Mouse (Mus musculus) forebrain, embryonic 10.5 days (tissue): Measurements from ENCODE around the gene Cep350. TPM values are rescaled to one million over a fixed set of nuclear protein-coding genes. Genes with fewer than 3 reads are reported as not detected.

Experiments
- DNase-seq: peaks from one replicate; pipeline ENCODE4 v3.0.0-alpha.2; 2017; ENCODE audit warnings: low spot score; ENCODE audit errors: extremely low spot score
- H3K27ac ChIP-seq: fragments of 300-500 bp; sonication (generic); 2 replicates; pipeline ENCODE4 v1.5.1; 2016; ENCODE audit warnings: mild to moderate bottlenecking
- H3K27me3 ChIP-seq: fragments of 300-500 bp; sonication (generic); 2 replicates; pipeline ENCODE4 v1.6.1; 2016; ENCODE audit warnings: mild to moderate bottlenecking; ENCODE audit not compliant: poor library complexity, severe bottlenecking
- H3K36me3 ChIP-seq: fragments of 300-500 bp; sonication (generic); replicated peaks from 2 replicates; pipeline ENCODE4 v1.6.1; 2016; ENCODE audit warnings: mild to moderate bottlenecking, moderate library complexity
- H3K4me1 ChIP-seq: fragments of 300-500 bp; sonication (generic); 2 replicates; pipeline ENCODE4 v1.6.1; 2016
- H3K4me3 ChIP-seq: fragments of 300-500 bp; sonication (generic); 2 replicates; pipeline ENCODE4 v1.5.1; 2016; ENCODE audit warnings: mild to moderate bottlenecking, moderate library complexity
- H3K9me3 ChIP-seq: fragments of 300-500 bp; sonication (generic); 2 replicates; pipeline ENCODE4 v1.6.1; 2016; ENCODE audit warnings: mild to moderate bottlenecking, moderate library complexity
- WGBS: fragments of 180-500 bp; shearing (Covaris S2); methylation state at CpG from one replicate; pipeline ENCODE4 v1.1.7; 2016; 5-methylcytosine and 5-hydroxymethylcytosine counted together
- polyA plus RNA-seq: library from polyadenylated mRNA; unstranded; fragments of >200 nt; fragmentation: Nextera tagmentation; extraction: Ambion mirVana; gene quantifications from 2 replicates; pipeline ENCODE4 v1.2.1, GENCODE M21; 2016

Gene Cep350
- polyA plus RNA-seq, 1 experiment from 2014 or later: 6.1 TPM

- WGBS: 75% methylated on average over 4 of the region's 4 CpGs
- H3K4me1 ChIP-seq: no peaks in the 10 kb centered on the region
- H3K27me3 ChIP-seq: no peaks in the 10 kb centered on the region
- H3K4me3 ChIP-seq: no peak overlapping the region
- DNase-seq: no peak
- no peak overlapping the region for H3K27ac ChIP-seq
- H3K36me3 ChIP-seq: peaks cover 96% of the 10 kb centered on the region
- no peaks in the 10 kb centered on the region for H3K9me3 ChIP-seq
These were observed 110.1 kb downstream of the Cep350 start for GRCm38 (mm10) chr1:155862967-155863366.

GRCm38 (mm10) chr1:155854926-155855702 lies 117.9 kb downstream of the Cep350 start:
- Histone ChIP-seq H3K36me3 (peaks cover 70% of the 10 kb centered on the region), H3K9me3 (no peaks in the 10 kb centered on the region), H3K27ac (no peak overlapping the region), H3K27me3 (no peaks in the 10 kb centered on the region), H3K4me1 (no peaks in the 10 kb centered on the region), H3K4me3 (no peak overlapping the region)
- WGBS: 91% methylated on average over 7 of the region's 7 CpGs
- DNase-seq: no peak

GRCm38 (mm10) chr1:155853009-155853408 lies 120.0 kb downstream of the Cep350 start:
- H3K4me3 ChIP-seq: no peak overlapping the region
- H3K27me3 ChIP-seq: no peaks in the 10 kb centered on the region
- no peak overlapping the region for H3K27ac ChIP-seq
- no peaks in the 10 kb centered on the region for H3K4me1 ChIP-seq
- H3K36me3 ChIP-seq: peaks cover 63% of the 10 kb centered on the region
- 96% methylated on average over 5 of the region's 5 CpGs for WGBS
- H3K9me3 ChIP-seq: no peaks in the 10 kb centered on the region
- no peak for DNase-seq

GRCm38 (mm10) chr1:155844235-155844634 lies 128.8 kb downstream of the Cep350 start:
- DNase-seq: no peak
- Histone ChIP-seq H3K27ac (no peak overlapping the region), H3K9me3 (no peaks in the 10 kb centered on the region), H3K4me3 (no peak overlapping the region), H3K27me3 (no peaks in the 10 kb centered on the region), H3K36me3 (peaks cover 45% of the 10 kb centered on the region), H3K4me1 (no peaks in the 10 kb centered on the region)
- 92% methylated on average over 5 of the region's 5 CpGs for WGBS

GRCm38 (mm10) chr1:155843538-155843937 lies 129.5 kb downstream of the Cep350 start:
- Histone ChIP-seq H3K4me1 (no peaks in the 10 kb centered on the region), H3K27me3 (no peaks in the 10 kb centered on the region), H3K27ac (no peak overlapping the region), H3K36me3 (peaks cover 40% of the 10 kb centered on the region), H3K9me3 (no peaks in the 10 kb centered on the region), H3K4me3 (no peak overlapping the region)
- 94% methylated on average over 4 of the region's 4 CpGs for WGBS
- no peak for DNase-seq

GRCm38 (mm10) chr1:155835667-155836066 lies 137.4 kb downstream of the Cep350 start:
- Histone ChIP-seq H3K27me3 (no peaks in the 10 kb centered on the region), H3K4me3 (no peak overlapping the region), H3K36me3 (no peaks in the 10 kb centered on the region), H3K4me1 (no peaks in the 10 kb centered on the region), H3K9me3 (no peaks in the 10 kb centered on the region), H3K27ac (no peak overlapping the region)
- DNase-seq: no peak
- WGBS: 86% methylated on average over 2 of the region's 2 CpGs

GRCm38 (mm10) chr1:155833610-155834009 lies 139.4 kb downstream of the Cep350 start:
- H3K4me1 ChIP-seq: no peaks in the 10 kb centered on the region
- no peaks in the 10 kb centered on the region for H3K27me3 ChIP-seq
- 90% methylated on average over 9 of the region's 9 CpGs for WGBS
- no peaks in the 10 kb centered on the region for H3K9me3 ChIP-seq
- no peaks in the 10 kb centered on the region for H3K36me3 ChIP-seq
- H3K4me3 ChIP-seq: no peak overlapping the region
- no peak for DNase-seq
- H3K27ac ChIP-seq: no peak overlapping the region

GRCm38 (mm10) chr1:155831958-155832357 lies 141.1 kb downstream of the Cep350 start:
- Histone ChIP-seq H3K4me3 (no peak overlapping the region), H3K36me3 (no peaks in the 10 kb centered on the region), H3K27me3 (no peaks in the 10 kb centered on the region), H3K27ac (no peak overlapping the region), H3K4me1 (no peaks in the 10 kb centered on the region), H3K9me3 (no peaks in the 10 kb centered on the region)
- DNase-seq: no peak
- 91% methylated on average over 3 of the region's 3 CpGs for WGBS

GRCm38 (mm10) chr1:155830861-155831260 lies 142.2 kb downstream of the Cep350 start:
- no peak overlapping the region for H3K27ac ChIP-seq
- H3K4me3 ChIP-seq: no peak overlapping the region
- no peaks in the 10 kb centered on the region for H3K9me3 ChIP-seq
- 78% methylated on average over 6 of the region's 6 CpGs for WGBS
- no peak for DNase-seq
- H3K4me1 ChIP-seq: no peaks in the 10 kb centered on the region
- no peaks in the 10 kb centered on the region for H3K27me3 ChIP-seq
- no peaks in the 10 kb centered on the region for H3K36me3 ChIP-seq

GRCm38 (mm10) chr1:155827703-155828295 lies 145.3 kb downstream of the Cep350 start:
- no peaks in the 10 kb centered on the region for H3K9me3 ChIP-seq
- no peak for DNase-seq
- 72% methylated on average over 8 of the region's 8 CpGs for WGBS
- no peak overlapping the region for H3K4me3 ChIP-seq
- H3K36me3 ChIP-seq: no peaks in the 10 kb centered on the region
- no peaks in the 10 kb centered on the region for H3K27me3 ChIP-seq
- H3K27ac ChIP-seq: no peak overlapping the region
- H3K4me1 ChIP-seq: no peaks in the 10 kb centered on the region

GRCm38 (mm10) chr1:155826803-155827395 lies 146.2 kb downstream of the Cep350 start:
- Histone ChIP-seq H3K4me1 (no peaks in the 10 kb centered on the region), H3K27ac (no peak overlapping the region), H3K27me3 (no peaks in the 10 kb centered on the region), H3K9me3 (no peaks in the 10 kb centered on the region), H3K36me3 (no peaks in the 10 kb centered on the region), H3K4me3 (no peak overlapping the region)
- no peak for DNase-seq
- 65% methylated on average over 5 of the region's 5 CpGs for WGBS

- DNase-seq: no peak
- H3K9me3 ChIP-seq: no peaks in the 10 kb centered on the region
- no peak overlapping the region for H3K4me3 ChIP-seq
- no peak overlapping the region for H3K27ac ChIP-seq
- WGBS: 92% methylated on average over 4 of the region's 4 CpGs
- no peaks in the 10 kb centered on the region for H3K4me1 ChIP-seq
- H3K27me3 ChIP-seq: no peaks in the 10 kb centered on the region
- H3K36me3 ChIP-seq: no peaks in the 10 kb centered on the region
These were observed 146.9 kb downstream of the Cep350 start for GRCm38 (mm10) chr1:155825940-155826716.
